Mouse (Mus musculus) mesoderm, embryonic 11.5 days (tissue): ENCODE measurements around the gene Ace.

Experiments
- DNase-seq: peaks from one replicate; pipeline ENCODE4 v3.0.0-alpha.2; 2012; ENCODE audit warnings: low read depth, low spot score

The Ace gene

DNA sequence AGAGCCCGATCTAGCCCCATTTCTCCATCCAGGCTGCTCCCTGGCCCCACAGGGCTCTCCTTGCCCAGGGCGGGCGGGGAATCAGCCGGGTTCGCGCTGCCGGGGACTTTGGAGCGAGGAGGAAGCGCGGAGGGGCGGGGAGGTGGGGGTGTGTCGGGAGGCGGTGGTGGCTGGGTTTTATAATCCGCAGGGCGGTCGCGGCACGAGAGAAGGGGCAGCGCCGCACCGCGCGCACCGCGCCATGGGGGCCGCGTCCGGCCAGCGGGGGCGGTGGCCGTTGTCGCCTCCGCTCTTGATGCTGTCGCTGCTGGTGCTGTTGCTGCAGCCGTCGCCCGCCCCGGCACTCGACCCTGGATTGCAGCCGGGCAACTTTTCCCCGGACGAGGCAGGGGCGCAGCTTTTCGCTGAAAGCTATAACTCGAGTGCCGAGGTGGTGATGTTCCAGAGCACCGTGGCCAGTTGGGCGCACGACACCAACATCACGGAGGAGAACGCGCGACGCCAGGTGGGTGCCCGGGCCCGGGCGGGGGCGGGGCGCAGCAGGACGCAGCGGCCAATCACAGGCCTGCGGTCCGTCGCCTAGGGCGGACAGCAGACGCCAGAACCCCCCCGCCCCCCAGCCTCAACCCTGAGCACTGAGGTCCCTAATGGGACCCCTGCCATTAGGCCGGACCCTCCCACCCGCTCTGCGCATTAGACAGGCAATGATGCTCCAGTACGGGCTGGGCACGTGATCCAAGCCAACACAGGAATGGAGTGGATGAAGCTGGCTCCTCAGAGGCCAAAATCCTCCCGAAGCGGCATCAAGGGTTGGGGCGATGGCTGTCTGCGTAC, at the start of gene Ace:
Gene Ace (plus strand): TSS at position 205 of the 834 bp plus-strand sequence.
- DNase-seq = peak; percentile 34

DNA sequence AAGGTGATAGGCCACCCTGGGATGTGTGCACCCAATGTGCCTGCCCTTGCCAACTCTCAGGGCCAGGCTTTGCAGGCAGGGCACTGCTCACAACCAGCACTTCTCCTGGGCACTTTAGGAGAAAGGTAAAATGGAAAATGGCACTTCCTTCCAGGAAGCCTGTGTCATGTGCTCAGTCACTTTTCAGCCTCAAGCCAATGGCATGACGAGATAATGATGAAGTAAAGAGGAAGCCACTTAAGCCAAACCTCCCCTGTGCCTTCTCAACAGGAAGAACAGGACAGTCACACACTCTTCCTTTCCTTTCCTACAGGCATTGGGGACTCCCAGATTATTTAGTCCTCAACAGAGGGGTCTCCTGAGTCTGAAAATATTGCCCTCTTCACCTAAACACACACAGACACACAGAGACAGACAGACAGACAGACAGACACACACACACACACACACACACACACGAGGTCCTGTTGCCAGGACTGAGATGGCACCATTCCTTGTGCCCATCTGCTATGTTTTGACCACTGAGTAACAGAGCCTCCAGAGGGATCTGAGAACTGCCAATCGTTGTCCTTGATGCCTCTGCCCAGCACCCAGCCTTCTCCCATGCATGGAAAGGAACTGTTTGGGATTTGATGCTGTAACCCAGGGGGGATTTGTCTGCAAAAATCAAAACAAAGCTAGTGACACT, 47.5 kb upstream of the Ace start:
- DNase-seq = no peak

DNA sequence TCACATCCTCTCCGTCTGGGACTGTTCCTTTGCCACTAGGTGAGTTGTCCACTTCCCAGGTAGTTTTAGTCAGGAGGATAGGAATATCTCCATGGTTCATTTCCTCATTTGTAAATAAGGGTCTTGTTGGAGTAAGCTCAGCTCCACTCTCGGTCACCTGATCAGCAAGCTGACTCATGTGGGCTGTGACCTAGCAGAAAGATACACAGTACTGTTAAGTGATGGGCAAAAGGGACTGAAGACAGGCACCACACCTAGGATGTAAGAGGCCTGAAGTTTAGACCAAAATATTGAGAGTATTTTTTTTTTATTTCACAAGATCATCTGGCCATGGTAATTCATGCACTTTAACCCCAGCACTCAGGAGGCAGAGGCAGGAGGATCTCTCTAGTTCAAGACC, 46.9 kb upstream of the Ace start:
- no peak for DNase-seq

DNA sequence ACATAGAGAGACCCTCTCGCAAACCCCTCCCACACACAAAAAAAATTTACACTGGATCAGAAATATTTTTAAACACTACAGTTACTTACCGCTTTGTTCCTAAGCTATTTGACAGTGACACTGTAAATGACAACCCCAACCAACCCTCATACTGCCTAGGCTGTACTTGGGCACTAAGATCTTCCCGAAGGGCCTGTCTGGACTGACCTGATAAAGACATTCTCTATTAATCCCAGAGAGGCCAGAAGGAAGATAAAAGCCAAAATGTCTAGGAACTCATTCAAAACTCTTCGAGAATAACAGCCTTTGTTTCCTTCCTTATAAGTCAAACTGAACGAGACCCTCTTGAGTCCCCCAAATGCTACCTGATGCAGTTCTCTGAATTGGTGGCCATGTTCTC, 46.5 kb upstream of the Ace start:
- DNase-seq = no peak

- DNase-seq = no peak
Measured at GRCm38 (mm10) chr11:105922769-105923663, 44.7 kb upstream of the Ace start.

DNA sequence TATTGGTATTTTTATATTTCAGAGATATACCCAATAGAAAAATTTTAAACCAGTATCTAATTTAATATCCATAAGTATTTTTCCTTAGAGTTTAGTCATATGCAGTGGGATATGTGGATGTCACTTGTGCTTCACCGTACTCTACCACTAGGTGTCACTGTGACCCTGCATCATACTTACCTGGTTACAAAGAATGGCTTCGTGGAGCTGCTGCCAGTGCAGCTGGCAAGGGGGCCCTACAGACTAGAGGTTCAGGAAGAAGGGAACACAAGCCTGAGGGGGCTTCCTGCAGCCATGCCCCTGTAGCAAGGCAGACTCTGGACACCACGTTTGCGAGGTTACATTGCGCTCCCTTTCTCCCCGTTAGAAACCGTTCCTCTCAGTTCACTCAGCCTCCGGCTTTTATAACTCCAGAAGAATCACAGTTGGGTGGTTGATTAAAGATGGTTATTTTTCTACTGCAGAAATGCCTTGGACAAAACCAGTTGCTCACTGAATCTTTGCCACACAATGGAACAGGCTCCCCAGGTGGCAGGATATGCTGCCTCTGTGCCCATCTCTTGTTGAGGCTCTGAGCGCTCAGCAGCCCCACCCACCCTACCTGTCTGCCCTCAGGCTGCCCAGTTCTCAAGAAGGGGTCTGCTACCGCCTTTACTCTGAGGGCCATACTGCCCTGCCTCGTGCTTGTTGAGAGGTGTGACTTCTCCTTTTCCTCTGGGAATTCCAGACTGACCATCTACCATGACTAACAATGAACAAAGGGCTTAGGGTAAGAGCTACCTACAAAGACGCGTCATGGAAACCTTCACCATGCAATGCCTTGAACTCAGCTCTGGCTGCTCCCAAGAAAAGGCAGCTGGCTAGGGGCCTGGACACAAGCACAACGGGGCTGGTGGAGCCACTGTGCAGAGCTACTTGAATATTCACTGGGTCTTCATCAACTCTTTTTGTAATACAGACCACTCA, 40.4 kb upstream of the Ace start:
- DNase-seq = peak; percentile 86

DNA sequence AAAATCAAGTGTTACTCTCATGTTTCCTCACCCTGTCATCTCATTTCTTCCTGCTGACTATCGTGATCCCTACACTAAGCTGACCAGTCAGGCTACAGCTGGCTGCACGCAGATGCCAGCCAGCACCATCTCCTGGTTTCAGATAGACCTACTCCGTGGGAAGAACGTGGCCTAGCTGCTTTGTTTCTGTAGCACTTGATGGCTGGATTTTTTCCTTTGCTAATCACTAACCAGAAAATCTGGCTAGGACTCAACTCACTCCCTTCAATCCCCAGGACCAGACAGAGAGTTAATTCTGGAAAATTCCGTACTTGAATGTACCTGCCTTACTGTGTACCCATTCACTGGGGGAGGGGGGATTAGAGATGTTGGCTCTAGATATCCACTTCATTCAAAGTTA, 39.6 kb upstream of the Ace start:
- DNase-seq = no peak

DNA sequence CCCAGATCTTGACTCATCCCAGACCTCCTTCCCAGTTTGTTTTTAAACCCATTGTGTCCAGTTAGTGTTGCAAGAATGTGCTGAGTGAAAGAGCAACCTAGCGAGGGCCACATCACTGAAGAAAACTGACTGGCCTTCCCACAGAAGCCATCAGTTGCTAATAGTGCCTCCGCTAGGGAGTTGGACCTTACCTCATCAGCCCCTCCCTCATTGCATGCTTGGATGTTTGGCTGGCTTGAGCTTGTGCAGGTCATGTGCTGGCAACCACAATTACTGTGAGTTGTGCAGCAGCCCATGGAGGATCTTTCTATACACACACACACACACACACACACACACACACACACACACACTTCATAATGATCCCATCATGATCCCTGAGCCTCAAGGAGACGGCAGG, 36.4 kb upstream of the Ace start:
- DNase-seq = no peak

DNA sequence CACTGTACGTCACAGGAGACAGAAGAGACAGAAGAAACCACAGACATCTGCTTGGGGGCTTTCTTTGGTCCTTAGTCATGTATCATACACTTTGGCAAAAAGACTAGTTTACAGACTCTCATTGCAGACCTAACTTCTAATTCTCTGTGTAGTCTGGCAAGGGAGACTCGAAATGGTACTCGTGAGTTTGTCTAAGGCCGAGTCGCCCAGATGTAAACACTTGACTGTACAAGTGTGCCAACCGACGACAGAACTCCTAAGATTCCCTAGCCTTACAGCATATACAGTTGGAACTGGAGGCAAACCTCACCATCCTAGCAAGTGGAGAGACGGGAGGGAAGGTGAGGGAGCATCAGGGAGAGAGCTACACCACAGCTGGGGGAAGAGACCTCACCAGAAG, 34.0 kb upstream of the Ace start:
- no peak for DNase-seq

DNA sequence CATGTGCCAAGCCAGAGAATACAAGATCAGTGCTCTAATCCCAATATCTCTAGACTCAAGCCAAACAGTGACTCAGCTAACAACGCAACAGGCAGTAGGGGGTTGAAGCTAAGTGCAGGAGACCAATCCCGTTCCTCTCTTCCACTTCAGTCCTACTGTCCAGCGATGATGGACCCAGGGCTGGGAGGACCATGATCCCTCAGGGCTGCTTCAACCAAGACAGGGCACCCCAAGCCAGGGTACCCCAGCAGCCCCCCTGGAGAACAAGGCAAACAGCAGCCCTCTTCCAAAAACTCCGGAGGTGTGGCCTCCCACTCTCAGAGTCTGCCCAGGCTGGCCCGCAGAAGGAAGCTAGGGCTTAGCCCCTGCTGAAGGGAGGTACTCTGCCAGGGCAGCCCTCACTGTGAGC, 33.4 kb upstream of the Ace start:
- no peak for DNase-seq

DNA sequence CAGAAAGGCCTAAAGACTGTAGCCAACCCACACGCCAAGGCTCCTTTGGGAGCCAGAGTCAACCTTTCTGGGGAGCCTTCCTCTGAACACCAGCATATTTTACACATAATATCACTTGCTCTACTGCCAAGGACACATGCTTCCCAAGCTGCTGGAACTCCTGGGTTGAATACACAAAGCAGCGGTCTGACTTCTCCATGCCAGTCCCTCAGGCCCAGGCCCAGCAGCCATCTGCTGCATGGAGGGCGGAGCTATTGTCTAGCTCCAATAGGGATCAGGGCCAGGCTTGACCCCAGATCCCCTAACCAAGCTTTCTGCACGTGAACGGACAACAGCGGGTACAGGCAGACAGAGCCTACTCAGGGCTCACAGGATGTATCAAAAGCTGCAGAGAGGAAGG, 32.9 kb upstream of the Ace start:
- DNase-seq = no peak

GRCm38 (mm10) chr11:105935496-105935895, 32.2 kb upstream of the Ace start:
- no peak for DNase-seq

GRCm38 (mm10) chr11:105936200-105936599, 31.5 kb upstream of the Ace start:
- no peak for DNase-seq

- no peak for DNase-seq
Measured at GRCm38 (mm10) chr11:105936974-105937373, 30.8 kb upstream of the Ace start.

- DNase-seq = no peak
Measured at GRCm38 (mm10) chr11:105938771-105939170, 29.0 kb upstream of the Ace start.

DNA sequence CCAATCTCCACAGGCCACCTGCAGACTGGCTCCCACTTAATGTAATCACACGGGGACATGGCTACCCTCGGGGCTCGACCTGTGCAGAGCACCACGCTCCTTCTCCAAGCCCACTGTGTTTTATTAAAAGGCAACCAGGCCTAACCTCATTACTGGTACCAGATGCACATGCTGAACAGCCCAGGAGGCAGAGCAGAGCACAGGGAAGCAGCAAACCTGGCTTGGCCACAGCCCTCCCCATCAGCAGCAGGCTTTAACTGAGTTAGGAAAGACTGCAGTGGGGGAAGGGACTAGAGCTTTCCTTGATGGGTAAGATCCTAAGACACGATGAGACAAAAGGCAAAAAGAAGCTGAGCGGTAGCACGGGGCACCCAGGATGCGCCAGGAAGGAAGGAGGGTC, 25.8 kb upstream of the Ace start:
- DNase-seq = no peak

- no peak for DNase-seq
Measured at GRCm38 (mm10) chr11:105943133-105944102, 24.3 kb upstream of the Ace start.

GRCm38 (mm10) chr11:105944126-105944621, 23.6 kb upstream of the Ace start:
- peak; percentile 66 for DNase-seq
